Mouse (Mus musculus) spleen, postnatal 4 days (tissue): ENCODE results near the gene Inpp5f.

ENCODE experiments used
- DNase-seq, 2 experiments: peaks; one replicate each; pipeline ENCODE4 v3.0.0; 2022; ENCODE audit warnings: low spot score in 2 of 2

The Inpp5f gene

GRCm38 (mm10) chr7:128739462-128740277 lies 128.5 kb downstream of the Inpp5f start:
- DNase-seq = peak; percentile 57 to 81

GRCm38 (mm10) chr7:128740334-128740733 lies 129.2 kb downstream of the Inpp5f start, which contains the start of gene Mcmbp:
Gene Mcmbp (minus strand): TSS chr7:128740495.
- peak; percentile 97 to 98 for DNase-seq

DNA sequence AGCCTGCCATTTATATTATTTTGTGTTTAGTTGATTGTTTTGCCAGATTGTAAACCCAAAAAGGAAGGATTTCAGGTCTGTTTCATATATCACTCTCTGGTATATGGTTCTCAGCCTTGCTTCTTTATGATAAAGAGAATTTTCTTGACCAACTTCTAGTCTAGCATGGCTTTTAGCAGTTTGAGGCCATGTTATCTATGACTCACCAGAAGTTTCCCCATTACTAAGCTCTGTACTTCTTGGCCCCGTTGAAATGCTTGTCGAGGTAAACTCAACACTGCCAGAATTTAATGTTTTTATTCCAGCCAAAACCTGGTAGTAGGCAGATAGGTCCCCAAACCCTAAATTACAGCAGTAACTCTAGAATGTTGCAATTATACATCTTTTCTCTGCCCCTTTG lies 132.8 kb downstream of the Inpp5f start:
- no peak for DNase-seq

DNA sequence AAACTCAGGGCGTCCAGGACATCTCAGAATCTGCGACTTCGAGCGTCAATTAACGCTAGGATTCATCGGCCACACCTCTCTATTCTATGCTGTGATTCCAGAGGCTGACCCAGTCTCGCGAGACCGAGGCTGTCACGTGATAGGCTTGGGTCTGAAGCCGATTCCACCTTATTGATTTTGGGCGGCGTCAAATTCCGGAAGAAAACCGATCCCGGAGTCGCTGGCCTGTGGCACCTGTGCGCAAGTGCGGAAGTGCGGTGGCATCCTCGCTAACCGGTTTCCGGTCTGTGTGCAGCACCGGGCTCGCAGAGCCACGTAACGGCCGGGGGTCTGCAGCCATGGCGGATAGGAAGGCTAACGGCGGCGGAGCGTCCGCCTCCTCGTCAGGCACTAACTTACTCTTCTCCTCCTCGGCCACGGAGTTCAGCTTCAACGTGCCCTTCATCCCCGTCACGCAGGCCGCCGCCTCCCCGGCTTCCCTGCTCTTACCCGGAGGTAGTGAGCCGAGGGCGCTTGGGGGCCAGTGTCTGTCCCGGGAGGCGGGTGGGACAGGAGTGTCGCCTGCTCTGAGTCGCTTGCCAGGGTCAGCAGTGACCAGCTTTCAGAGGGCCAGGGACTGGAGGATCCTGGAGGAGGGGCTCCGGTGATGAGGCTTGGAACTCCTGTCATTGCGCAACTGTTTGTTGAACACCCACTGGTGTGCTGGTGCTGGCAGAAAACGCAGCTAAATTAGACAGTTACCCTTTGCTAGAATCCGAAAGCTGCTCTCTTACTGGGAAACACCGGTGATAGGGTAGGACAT lies 133.8 kb downstream of the Inpp5f start, which contains the start of gene Sec23ip:
Gene Sec23ip (plus strand): TSS at position 260 of the 802 bp plus-strand sequence.
- peak; percentile 94 to 96 for DNase-seq
